Mouse (Mus musculus): Measurements from ENCODE around the gene Nynrin.

DNA sequence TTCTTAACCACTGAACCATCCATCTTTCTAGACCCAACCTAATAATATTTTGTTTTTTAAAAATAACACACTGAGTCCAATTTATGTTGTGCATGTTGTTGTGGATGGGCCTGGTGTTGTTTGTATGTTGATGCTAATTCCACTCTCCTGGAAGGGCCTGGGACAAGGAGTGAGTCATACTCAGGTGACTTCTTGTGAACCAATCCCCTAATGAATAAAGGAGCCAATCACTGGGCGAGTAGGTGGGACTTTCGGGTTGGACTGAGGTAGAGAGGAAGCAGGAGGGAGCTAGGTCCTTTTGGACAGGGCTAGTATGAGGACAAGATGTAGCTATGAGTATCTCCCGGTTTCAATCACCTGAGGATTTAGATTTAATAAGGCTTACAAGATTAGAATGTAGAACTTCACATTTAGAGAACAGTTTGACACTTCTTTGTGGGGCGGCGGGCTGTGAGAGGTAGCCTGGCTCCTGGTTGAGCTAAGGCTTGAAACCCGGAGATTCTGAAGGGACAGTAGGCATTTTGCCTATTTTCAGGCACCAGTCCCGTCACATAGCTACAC is 33.9 kb upstream of the Nynrin start:
- TF ChIP-seq POLR2A (IDR thresholded peaks at IDR 0.05; ENCODE audit: control insufficient read depth, low read depth, low read length): no peak
- no peak for TF ChIP-seq CTCF (IDR thresholded peaks at IDR 0.05; ENCODE audit: control insufficient read depth, insufficient read depth, insufficient replicate concordance, low read depth, low read length)
